Mouse (Mus musculus) cortical plate, adult 2 months (tissue): ENCODE results near the gene Rnf115.

Experiments
- CTCF ChIP-seq: fragments of 200-500 bp; IDR thresholded peaks from 2 replicates; pipeline ENCODE4 v1.5.1; 2011; ENCODE audit warnings: mild to moderate bottlenecking, control low read depth, low read length; ENCODE audit not compliant: insufficient read depth; ENCODE audit errors: extremely low read depth
- POLR2A ChIP-seq: fragments of 200-500 bp; IDR thresholded peaks from 2 replicates; pipeline ENCODE4 v1.6.1; 2011; ENCODE audit warnings: mild to moderate bottlenecking, low read length, control low read depth; ENCODE audit not compliant: insufficient read depth; ENCODE audit errors: extremely low read depth

- TF ChIP-seq CTCF: peak; percentile 47
- no peak for TF ChIP-seq POLR2A
Observed at GRCm38 (mm10) chr3:96812395-96813091, 85.1 kb downstream of the Rnf115 start.
